Mouse (Mus musculus) heart, postnatal 4 days (tissue): ENCODE measurements around the gene Ccr1l1. TPM values are rescaled to one million over a fixed set of nuclear protein-coding genes. Genes with fewer than 3 reads are reported as not detected.
A peak's percentile ranks its signal among the peaks of the same experiment; 100 is the strongest.

Experiments
- DNase-seq: peaks from one replicate; pipeline ENCODE4 v3.0.0; 2021
- total RNA-seq, 2 experiments: library from RNA; stranded (reverse); gene quantifications; 2 replicates each; pipeline ENCODE4 v1.2.3; 2021

Gene Ccr1l1
- total RNA-seq, 2 experiments from 2014 or later: not detected

DNA sequence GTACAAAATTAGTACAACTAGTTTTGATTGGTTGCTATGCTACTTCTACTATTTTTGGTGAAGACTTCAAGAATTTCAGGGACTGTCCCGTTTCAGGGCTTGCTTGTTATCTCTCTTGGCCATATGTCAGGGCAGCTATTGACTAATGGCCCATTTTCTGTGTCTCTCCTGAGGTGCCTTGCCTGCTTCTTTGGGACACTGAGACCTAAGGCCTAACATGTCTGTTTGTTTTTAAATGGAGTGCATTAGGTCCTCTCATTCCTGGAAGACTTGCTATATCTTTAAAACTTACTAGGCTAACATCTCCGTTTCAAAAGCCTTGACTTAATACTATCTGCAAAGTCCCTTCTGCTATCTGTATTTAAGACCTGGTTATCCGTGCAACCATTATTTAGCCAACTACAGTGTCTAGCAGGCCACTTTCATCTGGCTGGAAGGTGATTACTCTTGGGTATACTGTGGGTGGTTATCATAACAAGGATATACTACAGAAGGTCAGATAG, 20.2 kb downstream of the Ccr1l1 start:
- no peak for DNase-seq

GRCm38 (mm10) chr9:123956892-123957291, 21.3 kb downstream of the Ccr1l1 start:
- DNase-seq: no peak

GRCm38 (mm10) chr9:123953551-123953950, 24.7 kb downstream of the Ccr1l1 start:
- no peak for DNase-seq

- no peak for DNase-seq
Observed at GRCm38 (mm10) chr9:123951176-123951575, 27.0 kb downstream of the Ccr1l1 start.

GRCm38 (mm10) chr9:123949432-123949831, 28.8 kb downstream of the Ccr1l1 start:
- no peak for DNase-seq

- no peak for DNase-seq
Observed at GRCm38 (mm10) chr9:123947815-123948214, 30.4 kb downstream of the Ccr1l1 start.

DNA sequence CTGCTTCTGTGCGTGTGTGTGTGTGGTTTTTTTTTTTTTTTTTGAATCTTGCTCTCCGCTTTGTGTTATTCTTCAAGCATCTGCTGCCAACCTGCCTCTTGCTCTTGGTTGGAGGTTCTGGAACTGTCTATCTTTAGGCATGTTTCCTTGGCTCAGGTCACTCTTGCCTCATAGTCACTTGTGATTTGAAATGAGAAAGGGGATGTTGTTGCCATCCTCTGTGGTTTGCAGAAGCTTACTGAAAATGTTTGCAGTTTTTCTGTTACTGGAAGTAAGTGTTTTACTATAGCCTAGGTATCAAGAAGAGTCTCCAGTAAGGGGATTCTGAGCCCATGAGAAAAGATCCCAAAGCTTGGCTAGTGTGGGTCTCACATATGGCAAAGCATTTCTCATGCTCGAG, 36.2 kb downstream of the Ccr1l1 start:
- no peak for DNase-seq

- peak; percentile 28 for DNase-seq
Observed at GRCm38 (mm10) chr9:123941316-123941715, 36.9 kb downstream of the Ccr1l1 start.

DNA sequence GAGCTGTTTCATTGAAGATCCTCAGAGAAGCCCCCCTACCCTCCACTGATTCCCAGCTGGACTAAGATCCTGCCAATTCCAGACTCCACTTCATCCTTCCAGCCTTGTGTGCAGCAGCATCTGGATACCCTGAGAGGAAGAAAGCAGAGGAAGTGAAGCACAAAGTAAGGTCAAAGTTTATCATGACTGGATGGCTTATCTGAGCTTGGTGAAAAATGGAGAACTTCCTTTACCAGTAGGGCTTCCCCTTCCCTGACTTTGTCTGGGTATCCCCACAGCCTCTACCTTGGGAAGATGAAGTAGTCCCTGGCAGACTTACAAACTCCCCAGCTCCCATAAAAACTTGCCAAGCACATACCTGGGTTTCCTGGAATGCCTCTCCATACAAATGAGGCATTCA, 37.6 kb downstream of the Ccr1l1 start:
- DNase-seq: no peak

GRCm38 (mm10) chr9:123940168-123940567, 38.0 kb downstream of the Ccr1l1 start:
- no peak for DNase-seq

DNA sequence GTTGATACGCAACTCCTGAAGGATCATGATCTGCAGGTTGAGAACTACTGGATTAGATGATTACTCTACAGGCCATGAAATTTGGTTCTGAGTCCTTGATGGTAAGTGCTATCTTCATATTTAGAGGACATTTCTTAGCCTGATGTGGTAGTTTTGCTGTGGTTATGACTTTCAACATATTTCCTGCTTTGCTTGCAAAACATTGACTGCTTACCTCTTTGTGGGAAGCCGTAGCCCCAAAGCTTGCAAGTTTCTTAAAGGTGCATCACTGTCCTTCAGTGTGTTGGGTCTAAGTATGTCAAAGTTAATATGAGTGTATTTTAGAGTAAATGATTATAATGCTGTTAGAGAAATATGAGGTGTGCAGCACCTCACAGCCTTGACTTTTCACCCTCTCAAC, 40.2 kb downstream of the Ccr1l1 start:
- no peak for DNase-seq

DNA sequence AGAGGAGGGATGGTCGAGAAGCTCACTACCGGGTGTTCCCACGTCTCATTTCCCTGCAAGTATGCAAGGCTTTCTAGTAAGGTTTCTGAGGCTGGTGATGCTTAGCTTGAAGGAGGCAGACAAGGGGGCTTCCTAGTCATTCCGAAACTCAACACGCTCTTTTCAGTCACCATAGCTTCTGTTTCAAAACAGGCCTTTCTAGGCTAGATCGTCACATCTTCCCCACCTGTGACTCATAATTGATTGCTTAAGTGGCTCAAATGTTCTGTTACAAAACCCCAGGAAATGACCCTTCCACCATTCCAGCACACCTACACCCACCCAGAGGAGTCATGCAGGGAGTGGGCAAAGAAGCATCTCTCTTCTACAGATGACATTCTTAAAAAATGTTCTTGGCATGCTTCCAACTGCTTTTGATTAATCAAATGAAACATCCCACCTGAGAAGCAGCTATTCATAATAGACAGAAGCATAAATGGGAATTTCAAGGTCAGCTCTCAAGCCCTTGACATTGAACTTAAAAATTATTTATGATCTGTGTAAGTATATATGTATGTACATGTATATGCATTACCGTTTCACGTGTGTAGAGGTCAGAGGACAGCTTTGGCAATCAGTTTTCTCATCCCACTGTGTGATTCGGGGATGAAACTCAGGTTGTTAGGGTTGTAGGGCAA, 41.5 kb downstream of the Ccr1l1 start:
- DNase-seq: no peak

GRCm38 (mm10) chr9:123935776-123936175, 42.4 kb downstream of the Ccr1l1 start:
- DNase-seq: no peak

DNA sequence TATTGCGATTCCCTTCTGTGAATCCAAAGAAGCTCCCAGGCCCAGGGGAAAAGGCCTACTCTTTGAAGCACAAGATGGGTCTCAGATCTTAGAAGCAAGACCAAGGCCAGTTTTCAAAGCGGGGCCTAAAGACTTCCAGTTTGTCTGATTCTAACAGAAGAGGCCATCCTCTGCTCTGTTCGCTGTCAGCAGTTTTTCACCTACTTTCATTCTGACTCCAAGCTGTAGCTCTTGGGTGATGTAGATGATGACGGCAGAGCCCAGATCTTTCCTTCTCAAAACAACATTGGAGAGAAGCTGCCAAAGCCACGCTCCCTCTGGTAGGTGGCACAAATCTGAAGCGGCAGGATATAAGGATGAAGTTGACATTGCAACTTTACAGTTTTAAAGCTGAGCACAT, 42.9 kb downstream of the Ccr1l1 start:
- DNase-seq: no peak

- DNase-seq: no peak
Observed at GRCm38 (mm10) chr9:123933716-123934445, 44.3 kb downstream of the Ccr1l1 start.

DNA sequence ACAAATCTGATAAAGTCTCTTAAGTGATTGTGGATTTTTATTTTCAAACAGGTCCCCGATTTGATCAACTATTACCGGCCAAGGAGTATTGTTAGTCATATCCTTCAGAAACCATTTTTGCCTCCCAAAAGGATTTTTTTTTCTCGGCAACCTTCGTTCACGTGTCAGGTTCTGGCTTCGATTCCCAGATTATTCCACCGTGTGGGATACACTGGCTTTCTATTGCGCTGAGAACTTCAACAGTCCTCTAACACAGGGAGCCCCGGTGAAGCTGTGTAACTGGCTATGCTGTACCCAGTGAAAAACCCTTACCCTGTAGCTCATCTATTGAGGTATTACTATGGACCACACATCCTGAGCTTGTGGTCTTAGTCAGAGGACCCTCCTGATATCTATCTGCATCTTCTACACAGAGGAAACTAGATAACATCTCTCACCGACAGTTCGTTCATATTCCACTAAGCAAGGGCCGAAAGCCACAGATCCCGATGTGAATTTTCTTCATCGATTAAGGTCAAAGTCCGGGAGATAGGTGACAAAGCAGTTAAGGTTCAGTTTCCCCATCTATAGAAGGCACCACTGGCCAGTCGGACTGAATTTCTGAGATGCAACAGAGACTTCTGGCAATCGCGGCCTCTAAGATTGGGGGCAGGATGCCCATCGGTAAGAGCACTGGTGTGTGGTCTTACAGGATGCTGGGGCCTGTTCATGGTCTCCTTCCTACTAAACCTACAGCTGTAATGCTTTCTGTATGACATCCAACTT, 45.1 kb downstream of the Ccr1l1 start:
- no peak for DNase-seq

GRCm38 (mm10) chr9:123931761-123932700, 46.2 kb downstream of the Ccr1l1 start:
- no peak for DNase-seq

- no peak for DNase-seq
Observed at GRCm38 (mm10) chr9:123930926-123931325, 47.3 kb downstream of the Ccr1l1 start.

- no peak for DNase-seq
Observed at GRCm38 (mm10) chr9:123930476-123930875, 47.7 kb downstream of the Ccr1l1 start.

- DNase-seq: no peak
Observed at GRCm38 (mm10) chr9:123929936-123930335, 48.3 kb downstream of the Ccr1l1 start.

- DNase-seq: peak; percentile 45
Observed at GRCm38 (mm10) chr9:123928759-123929246, 49.4 kb downstream of the Ccr1l1 start.
